Mouse (Mus musculus): Measurements from ENCODE around the gene Hes2. TPM values are rescaled to one million over a fixed set of nuclear protein-coding genes. Genes with fewer than 3 reads are reported as not detected.
A peak's percentile ranks its signal among the peaks of the same experiment; 100 is the strongest.

The Hes2 gene
- polyA plus RNA-seq, 1 experiment from 2014 or later = 0.07 TPM

DNA sequence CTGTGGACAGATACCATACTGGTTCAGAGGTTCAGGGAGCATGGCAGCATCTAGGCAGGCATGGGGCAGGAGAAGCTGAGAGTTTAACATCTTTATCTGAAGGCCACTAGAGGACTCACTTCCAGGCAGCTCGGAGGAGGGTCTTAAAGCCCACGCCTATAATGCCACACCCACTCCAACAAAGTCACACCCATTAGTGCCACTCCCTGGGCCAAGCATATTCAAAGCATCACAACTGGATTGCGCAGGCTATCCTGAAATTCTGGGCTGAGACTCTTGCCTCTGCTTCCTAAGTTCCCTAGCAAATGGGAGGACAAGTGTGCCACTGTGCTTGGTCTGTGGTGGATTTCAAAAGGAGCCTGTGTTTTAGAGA lies 26.5 kb downstream of the Hes2 start:
- 3% methylated on average over 3 of the region's 3 CpGs for WGBS (ENCODE audit: insufficient replicate concordance)
- peak overlapping the region; percentile 79 for H3K9ac ChIP-seq (ENCODE audit: low read depth, low read length)
- H3K4me1 ChIP-seq (ENCODE audit: control insufficient read depth, insufficient read depth, low read length) = peaks cover 26% of the 10 kb centered on the region

GRCm38 (mm10) chr4:152185510-152186204 lies 27.0 kb downstream of the Hes2 start:
- H3K4me1 ChIP-seq (ENCODE audit: control insufficient read depth, insufficient read depth, low read length) = peaks cover 31% of the 10 kb centered on the region
- peak overlapping the region; percentile 97 for H3K27ac ChIP-seq (ENCODE audit: low read depth, low read length)
- peak overlapping the region; percentile 75 for H3K4me2 ChIP-seq
- H3K9ac ChIP-seq (ENCODE audit: low read depth, low read length) = peak overlapping the region; percentile 79
- WGBS (ENCODE audit: insufficient replicate concordance) = under 1% methylated on average over 19 of the region's 19 CpGs
- peak; percentile 78 for ATAC-seq (replicated peaks; ENCODE audit: insufficient number of reproducible peaks, low FRiP score, low TSS enrichment)
- peak overlapping the region; percentile 39 for H3K4me3 ChIP-seq (ENCODE audit: low read depth, low read length)
- H3K36me3 ChIP-seq (ENCODE audit: control insufficient read depth, insufficient read depth, low read length) = no peaks in the 10 kb centered on the region
- H3K9me3 ChIP-seq (replicated peaks; ENCODE audit: control insufficient read depth, low read length) = no peaks in the 10 kb centered on the region
- H3K27me3 ChIP-seq (ENCODE audit: control insufficient read depth, insufficient read depth, low read length) = no peaks in the 10 kb centered on the region

More for the DNA sequence above, 26.5 kb downstream of the Hes2 start:
- H3K36me3 ChIP-seq (ENCODE audit: control insufficient read depth, insufficient read depth, low read length) = no peaks in the 10 kb centered on the region
- H3K4me3 ChIP-seq (ENCODE audit: low read depth, low read length) = peak overlapping the region; percentile 39
- no peaks in the 10 kb centered on the region for H3K27me3 ChIP-seq (ENCODE audit: control insufficient read depth, insufficient read depth, low read length)
- peak overlapping the region; percentile 97 for H3K27ac ChIP-seq (ENCODE audit: low read depth, low read length)
- peak; percentile 50; the same call in 1 of the 2 replicates for ATAC-seq (replicated peaks; ENCODE audit: insufficient number of reproducible peaks, low FRiP score, low TSS enrichment)
- peak overlapping the region; percentile 75 for H3K4me2 ChIP-seq
- H3K9me3 ChIP-seq (replicated peaks; ENCODE audit: control insufficient read depth, low read length) = no peaks in the 10 kb centered on the region

DNA sequence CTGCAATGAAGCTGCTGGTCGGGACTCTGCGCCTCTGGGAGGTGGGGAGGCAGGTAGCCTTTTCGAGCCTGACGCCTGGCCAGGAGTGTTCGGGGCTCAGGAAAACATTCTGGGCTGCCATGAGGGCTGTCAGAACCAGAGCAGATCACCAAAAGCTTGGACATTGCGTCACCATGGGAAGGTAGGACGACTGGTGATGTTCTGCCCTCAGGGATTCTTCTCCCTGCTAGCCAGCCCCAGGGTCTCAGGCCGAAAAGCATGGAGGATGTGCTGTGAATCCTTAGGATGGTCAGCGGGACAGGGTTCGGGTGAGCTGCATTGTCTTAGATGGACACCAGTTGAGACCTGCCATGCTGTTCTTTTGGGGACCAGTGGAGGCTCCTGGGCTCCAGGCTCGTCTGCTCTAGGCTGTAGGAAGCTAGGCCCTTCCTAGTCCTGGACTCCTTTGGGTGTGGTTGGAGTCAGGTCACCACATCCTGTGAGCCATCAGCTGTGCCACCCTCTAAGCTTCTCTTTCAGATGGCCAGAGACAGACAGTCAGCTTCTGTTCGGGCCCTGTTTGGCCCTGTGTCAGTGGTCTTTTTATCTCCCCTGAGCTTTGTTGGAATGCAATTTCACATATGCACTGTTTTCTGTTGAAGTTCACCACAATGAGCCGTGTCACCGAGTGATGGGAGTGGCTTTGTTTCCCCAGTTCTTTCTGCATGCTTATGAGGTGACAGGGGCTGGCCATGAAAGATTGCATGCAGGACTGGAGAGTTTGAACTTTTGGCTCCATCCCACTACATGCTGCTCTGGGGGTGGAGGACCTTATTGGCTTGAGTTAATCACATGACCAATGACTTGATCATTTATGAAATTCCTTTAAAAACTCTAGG lies 27.8 kb downstream of the Hes2 start:
- no peak; the same call in 1 of the 2 replicates for ATAC-seq (replicated peaks; ENCODE audit: insufficient number of reproducible peaks, low FRiP score, low TSS enrichment)
- no peaks in the 10 kb centered on the region for H3K27me3 ChIP-seq (ENCODE audit: control insufficient read depth, insufficient read depth, low read length)
- no peaks in the 10 kb centered on the region for H3K36me3 ChIP-seq (ENCODE audit: control insufficient read depth, insufficient read depth, low read length)
- H3K9ac ChIP-seq (ENCODE audit: low read depth, low read length) = peak overlapping the region; percentile 79
- H3K27ac ChIP-seq (ENCODE audit: low read depth, low read length) = peak overlapping the region; percentile 97
- peaks cover 37% of the 10 kb centered on the region for H3K4me1 ChIP-seq (ENCODE audit: control insufficient read depth, insufficient read depth, low read length)
- H3K9me3 ChIP-seq (replicated peaks; ENCODE audit: control insufficient read depth, low read length) = no peaks in the 10 kb centered on the region
- peak overlapping the region; percentile 75 for H3K4me2 ChIP-seq
- 32% methylated on average over 14 of the region's 14 CpGs for WGBS (ENCODE audit: insufficient replicate concordance)
- H3K4me3 ChIP-seq (ENCODE audit: low read depth, low read length) = peak overlapping the region; percentile 39

- Histone ChIP-seq H3K4me3 (ENCODE audit: low read depth, low read length) (no peak overlapping the region), H3K27ac (ENCODE audit: low read depth, low read length) (peak overlapping the region; percentile 23; the same call in 1 of the 2 replicates), H3K4me1 (ENCODE audit: control insufficient read depth, insufficient read depth, low read length) (peaks cover 37% of the 10 kb centered on the region), H3K9me3 (replicated peaks; ENCODE audit: control insufficient read depth, low read length) (no peaks in the 10 kb centered on the region), H3K36me3 (ENCODE audit: control insufficient read depth, insufficient read depth, low read length) (no peaks in the 10 kb centered on the region), H3K9ac (ENCODE audit: low read depth, low read length) (no peak overlapping the region), H3K27me3 (ENCODE audit: control insufficient read depth, insufficient read depth, low read length) (no peaks in the 10 kb centered on the region), H3K4me2 (peak overlapping the region; percentile 75)
- 80% methylated on average over 9 of the region's 9 CpGs for WGBS (ENCODE audit: insufficient replicate concordance)
- no peak for ATAC-seq (replicated peaks; ENCODE audit: insufficient number of reproducible peaks, low FRiP score, low TSS enrichment)
Measured at GRCm38 (mm10) chr4:152187142-152187541, 28.5 kb downstream of the Hes2 start.

- no peak overlapping the region for H3K4me2 ChIP-seq
- no peaks in the 10 kb centered on the region for H3K9me3 ChIP-seq (replicated peaks; ENCODE audit: control insufficient read depth, low read length)
- H3K4me3 ChIP-seq (ENCODE audit: low read depth, low read length) = no peak overlapping the region
- H3K27me3 ChIP-seq (ENCODE audit: control insufficient read depth, insufficient read depth, low read length) = no peaks in the 10 kb centered on the region
- no peak for ATAC-seq (replicated peaks; ENCODE audit: insufficient number of reproducible peaks, low FRiP score, low TSS enrichment)
- no peak overlapping the region for H3K27ac ChIP-seq (ENCODE audit: low read depth, low read length)
- H3K4me1 ChIP-seq (ENCODE audit: control insufficient read depth, insufficient read depth, low read length) = peaks cover 37% of the 10 kb centered on the region
- WGBS (ENCODE audit: insufficient replicate concordance) = 88% methylated on average over 2 of the region's 2 CpGs
- no peaks in the 10 kb centered on the region for H3K36me3 ChIP-seq (ENCODE audit: control insufficient read depth, insufficient read depth, low read length)
- no peak overlapping the region for H3K9ac ChIP-seq (ENCODE audit: low read depth, low read length)
Measured at GRCm38 (mm10) chr4:152188651-152189050, 30.0 kb downstream of the Hes2 start.

GRCm38 (mm10) chr4:152189071-152189470 lies 30.4 kb downstream of the Hes2 start:
- Histone ChIP-seq H3K36me3 (ENCODE audit: control insufficient read depth, insufficient read depth, low read length) (no peaks in the 10 kb centered on the region), H3K27ac (ENCODE audit: low read depth, low read length) (no peak overlapping the region), H3K4me2 (no peak overlapping the region), H3K9ac (ENCODE audit: low read depth, low read length) (no peak overlapping the region), H3K9me3 (replicated peaks; ENCODE audit: control insufficient read depth, low read length) (no peaks in the 10 kb centered on the region), H3K4me1 (ENCODE audit: control insufficient read depth, insufficient read depth, low read length) (peaks cover 37% of the 10 kb centered on the region), H3K27me3 (ENCODE audit: control insufficient read depth, insufficient read depth, low read length) (no peaks in the 10 kb centered on the region), H3K4me3 (ENCODE audit: low read depth, low read length) (no peak overlapping the region)
- 78% methylated on average over 6 of the region's 6 CpGs for WGBS (ENCODE audit: insufficient replicate concordance)
- ATAC-seq (replicated peaks; ENCODE audit: insufficient number of reproducible peaks, low FRiP score, low TSS enrichment) = no peak

DNA sequence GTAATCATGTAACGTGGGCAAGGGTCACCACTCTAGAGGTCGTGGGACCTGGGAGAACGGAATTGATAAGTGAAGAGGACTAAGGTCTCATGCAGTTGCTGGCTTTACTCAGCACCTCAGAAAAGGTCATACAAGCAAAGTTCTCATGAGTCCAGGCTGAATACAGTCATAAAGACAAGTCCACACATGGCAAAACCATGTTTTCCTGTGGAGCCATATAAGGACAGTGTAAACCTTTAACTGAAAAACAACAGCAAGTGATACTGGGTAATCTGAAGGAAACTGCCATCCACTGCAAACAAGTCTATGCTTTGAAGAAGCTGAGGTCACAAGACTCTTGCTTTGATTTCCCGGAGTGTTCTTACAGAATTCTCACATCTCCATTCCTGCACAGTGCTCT lies 31.0 kb downstream of the Hes2 start:
- H3K27me3 ChIP-seq (ENCODE audit: control insufficient read depth, insufficient read depth, low read length) = no peaks in the 10 kb centered on the region
- no peak overlapping the region for H3K27ac ChIP-seq (ENCODE audit: low read depth, low read length)
- WGBS (ENCODE audit: insufficient replicate concordance) = 67% methylated on average over 4 of the region's 4 CpGs
- no peak overlapping the region; the same call in 1 of the 2 replicates for H3K4me2 ChIP-seq
- 0 out of 2 replicates have a peak overlapping the region, but pooled peaks have one; percentile 18 for H3K9ac ChIP-seq (ENCODE audit: low read depth, low read length)
- no peak overlapping the region for H3K4me3 ChIP-seq (ENCODE audit: low read depth, low read length)
- ATAC-seq (replicated peaks; ENCODE audit: insufficient number of reproducible peaks, low FRiP score, low TSS enrichment) = no peak
- no peaks in the 10 kb centered on the region for H3K9me3 ChIP-seq (replicated peaks; ENCODE audit: control insufficient read depth, low read length)
- no peaks in the 10 kb centered on the region for H3K36me3 ChIP-seq (ENCODE audit: control insufficient read depth, insufficient read depth, low read length)
- H3K4me1 ChIP-seq (ENCODE audit: control insufficient read depth, insufficient read depth, low read length) = peaks cover 37% of the 10 kb centered on the region

DNA sequence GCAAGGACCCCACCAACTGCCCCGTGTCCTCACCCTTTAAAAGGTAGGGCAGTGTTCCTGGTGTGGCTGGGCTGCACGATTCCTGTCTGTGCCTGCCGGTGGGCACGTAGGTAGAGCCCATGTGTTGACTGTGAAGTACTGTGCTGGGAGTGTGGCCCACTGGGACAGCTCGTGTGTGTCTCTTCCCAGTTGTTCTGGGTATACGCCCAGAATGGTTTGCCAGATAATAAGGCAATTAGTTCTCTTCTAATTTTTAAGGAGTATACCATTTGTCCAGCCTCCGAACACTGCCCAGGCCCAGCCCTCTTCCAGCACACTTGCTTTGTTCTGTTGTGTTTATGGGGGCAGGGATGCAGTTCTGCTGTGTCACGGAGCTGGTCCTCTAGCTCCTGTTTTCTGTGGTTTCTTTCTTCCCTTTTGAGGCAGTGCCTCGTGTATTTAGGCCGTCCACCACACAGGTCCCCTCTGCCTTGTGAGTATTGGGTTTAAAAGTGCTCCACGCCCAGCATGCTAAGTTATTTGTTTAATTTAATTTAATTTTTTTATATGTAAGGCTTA lies 31.5 kb downstream of the Hes2 start:
- Histone ChIP-seq H3K4me2 (no peak overlapping the region; the same call in 1 of the 2 replicates), H3K27ac (ENCODE audit: low read depth, low read length) (no peak overlapping the region), H3K36me3 (ENCODE audit: control insufficient read depth, insufficient read depth, low read length) (no peaks in the 10 kb centered on the region), H3K4me1 (ENCODE audit: control insufficient read depth, insufficient read depth, low read length) (peaks cover 34% of the 10 kb centered on the region), H3K9ac (ENCODE audit: low read depth, low read length) (0 out of 2 replicates have a peak overlapping the region, but pooled peaks have one; percentile 18), H3K4me3 (ENCODE audit: low read depth, low read length) (no peak overlapping the region), H3K9me3 (replicated peaks; ENCODE audit: control insufficient read depth, low read length) (no peaks in the 10 kb centered on the region), H3K27me3 (ENCODE audit: control insufficient read depth, insufficient read depth, low read length) (no peaks in the 10 kb centered on the region)
- WGBS (ENCODE audit: insufficient replicate concordance) = 69% methylated on average over 11 of the region's 11 CpGs
- no peak for ATAC-seq (replicated peaks; ENCODE audit: insufficient number of reproducible peaks, low FRiP score, low TSS enrichment)

All from heart, embryonic 11.5 days (tissue).